Comparison of ENCODE assay signal across 19 mouse cellular contexts in genomic region chrX:39250148-39250725, GRCm38 (mm10).
DNase-seq lines count a peak whose midpoint lies in the region; TF ChIP-seq lines count a peak whose summit lies in the region.
"Had no signal": no experiment of that assay in that cellular context is flagged by ENCODE, and none has a peak within 500 bp of the region (broad histone marks: within the 10 kb centered on the region; RNA-seq: fewer than 3 reads in every experiment).

No protein-coding gene starts in this region.

- TF ChIP-seq CTCF in layer of hippocampus, adult 2 months (conservative IDR thresholded peaks at IDR 0.05): no peak

- intact Hi-C loops in left cerebral cortex, postnatal 25 days (cut with DNase I): loop anchor here (1.0 kb wide), 1 partner anchor 441 kb away; no protein-coding TSS in a partner anchor

- H3K4me3 ChIP-seq in layer of hippocampus, adult 2 months: no peak overlapping the region
- H3K4me3 ChIP-seq: forebrain, embryonic 12.5 days; heart, embryonic 13.5 days; hindbrain, embryonic 15.5 days; intestine, embryonic 15.5 days; limb, embryonic 15.5 days; liver, embryonic 15.5 days; midbrain, embryonic 12.5 days had no signal

- peak overlapping the region; percentile 32; the same call in 1 of the 2 replicates for H3K27ac ChIP-seq in layer of hippocampus, adult 2 months
- H3K27ac ChIP-seq: forebrain, embryonic 12.5 days; heart, embryonic 13.5 days; hindbrain, embryonic 15.5 days; intestine, embryonic 15.5 days; limb, embryonic 15.5 days; liver, embryonic 15.5 days; midbrain, embryonic 12.5 days had no signal

- DNase-seq in right cerebral cortex, adult 2 months (ENCODE audit: low spot score in 2 of 2): peak; percentile 12 to 31
- no peak for DNase-seq in right cerebral cortex, postnatal 4 days
- DNase-seq in layer of hippocampus, adult 2 months (ENCODE audit: low spot score in 2 of 2): peak; percentile 17 to 36
- peak; percentile 13 to 78 for DNase-seq in left cerebral cortex, postnatal 25 days (ENCODE audit: low spot score in 2 of 2)
- DNase-seq in adrenal gland, adult 18-20 months (ENCODE audit: low spot score in 2 of 2): no peak
- no peak for DNase-seq in heart, adult 11 months
- no peak for DNase-seq in kidney, postnatal 25 days
- DNase-seq: adrenal gland, postnatal 14 days; cerebellum, adult 2 months; heart, postnatal 36 days; kidney, postnatal 4 days; retina, postnatal 1 day had no signal

Comparison
In these comparisons a context has a peak if more than half of its experiments do, and no peak if none do; other contexts are left out.
1. DNase-seq: peak in right cerebral cortex, adult 2 months (2 of 2), layer of hippocampus, adult 2 months (2 of 2) and left cerebral cortex, postnatal 25 days (2 of 2); none in right cerebral cortex, postnatal 4 days (single experiment), adrenal gland, adult 18-20 months (0 of 2), heart, adult 11 months (single experiment) and kidney, postnatal 25 days (0 of 2).